Mouse (Mus musculus) stomach, embryonic 14.5 days (tissue): ENCODE data around the gene Rac2. TPM values are rescaled to one million over a fixed set of nuclear protein-coding genes. Genes with fewer than 3 reads are reported as not detected.

Experiments used
- ATAC-seq: fragments of 200-750 bp; cut with Nextera tagmentation; 2 replicates; pipeline ENCODE4 v1.8.0; 2017; ENCODE audit warnings: low read depth, moderate TSS enrichment; ENCODE audit not compliant: insufficient number of reproducible peaks, insufficient read depth, low FRiP score
- H3K27ac ChIP-seq: fragments of 300-500 bp; sonication (generic); 2 replicates; pipeline ENCODE4 v1.5.1; 2014; ENCODE audit warnings: mild to moderate bottlenecking, low read length, moderate library complexity, mixed read lengths
- H3K27me3 ChIP-seq: fragments of 300-500 bp; sonication (generic); 2 replicates; pipeline ENCODE4 v1.6.1; 2014; ENCODE audit warnings: low read length, control low read depth, mixed read lengths; ENCODE audit not compliant: control insufficient read depth, insufficient read depth
- H3K36me3 ChIP-seq: fragments of 300-500 bp; sonication (generic); 2 replicates; pipeline ENCODE4 v1.6.1; 2014; ENCODE audit warnings: mild to moderate bottlenecking, control low read depth, low read length, moderate library complexity, mixed read lengths; ENCODE audit not compliant: control insufficient read depth, insufficient read depth
- H3K4me1 ChIP-seq: fragments of 300-500 bp; sonication (generic); 2 replicates; pipeline ENCODE4 v1.6.1; 2014; ENCODE audit warnings: low read length, control low read depth, mixed read lengths; ENCODE audit not compliant: control insufficient read depth, insufficient read depth
- H3K4me2 ChIP-seq: fragments of 300-500 bp; sonication (generic); replicated peaks from 2 replicates; pipeline ENCODE4 v1.6.1; 2014; ENCODE audit warnings: low read depth, low read length, control low read depth
- H3K4me3 ChIP-seq: fragments of 300-500 bp; sonication (generic); 2 replicates; pipeline ENCODE4 v1.5.1; 2014; ENCODE audit warnings: low read depth, low read length, control low read depth
- H3K9ac ChIP-seq: fragments of 300-500 bp; sonication (generic); replicated peaks from 2 replicates; pipeline ENCODE4 v1.6.1; 2014; ENCODE audit warnings: low read depth, mild to moderate bottlenecking, control low read depth, low read length, moderate library complexity, mixed read lengths
- H3K9me3 ChIP-seq: fragments of 300-500 bp; sonication (generic); 2 replicates; pipeline ENCODE4 v1.6.1; 2016; ENCODE audit warnings: low read depth, low read length, control low read depth; ENCODE audit not compliant: control insufficient read depth
- WGBS: fragments of 180-500 bp; shearing (Covaris S2); extraction: QIAGEN DNeasy Blood & Tissue Kit; methylation state at CpG from one replicate; pipeline ENCODE4 v1.1.7; 2014; 5-methylcytosine and 5-hydroxymethylcytosine counted together
- polyA plus RNA-seq: library from polyadenylated mRNA; unstranded; fragments of >200 nt; fragmentation: Nextera tagmentation; extraction: Ambion mirVana; gene quantifications from 2 replicates; pipeline ENCODE4 v1.2.1, GENCODE M21; 2014

Rac2 gene
- polyA plus RNA-seq, 1 experiment from 2014 or later, result 9.4 TPM

- ATAC-seq, result no peak
- Histone ChIP-seq H3K36me3 (no peaks in the 10 kb centered on the region), H3K9me3 (no peaks in the 10 kb centered on the region), H3K27me3 (no peaks in the 10 kb centered on the region), H3K27ac (no peak overlapping the region), H3K4me3 (no peak overlapping the region), H3K4me2 (no peak overlapping the region), H3K9ac (no peak overlapping the region), H3K4me1 (peaks cover 6% of the 10 kb centered on the region; the same call in 1 of the 2 replicates)
- 87% methylated on average over 7 of the region's 7 CpGs for WGBS
Measured at GRCm38 (mm10) chr15:78585404-78585803, 12.8 kb upstream of the Rac2 start.

GRCm38 (mm10) chr15:78583352-78583751 is 10.8 kb upstream of the Rac2 start:
- no peaks in the 10 kb centered on the region for H3K9me3 ChIP-seq
- no peaks in the 10 kb centered on the region for H3K36me3 ChIP-seq
- no peak for ATAC-seq
- H3K4me1 ChIP-seq, result peaks cover 12% of the 10 kb centered on the region; the same call in 1 of the 2 replicates
- H3K4me2 ChIP-seq, result no peak overlapping the region
- WGBS, result 24% methylated on average over 11 of the region's 11 CpGs
- no peak overlapping the region for H3K9ac ChIP-seq
- H3K27me3 ChIP-seq, result no peaks in the 10 kb centered on the region
- H3K4me3 ChIP-seq, result no peak overlapping the region
- no peak overlapping the region for H3K27ac ChIP-seq

GRCm38 (mm10) chr15:78576284-78576810 is 3.8 kb upstream of the Rac2 start:
- WGBS, result 54% methylated on average over 4 of the region's 4 CpGs

GRCm38 (mm10) chr15:78572270-78572600 is 348 bp downstream of the Rac2 start:
- no peak overlapping the region for H3K9ac ChIP-seq

More at GRCm38 (mm10) chr15:78576284-78576810, 3.8 kb upstream of the Rac2 start:
- no peak overlapping the region for H3K27ac ChIP-seq
- no peaks in the 10 kb centered on the region for H3K27me3 ChIP-seq
- no peaks in the 10 kb centered on the region for H3K9me3 ChIP-seq
- H3K4me1 ChIP-seq, result peaks cover 12% of the 10 kb centered on the region; the same call in 1 of the 2 replicates
- no peak overlapping the region for H3K4me3 ChIP-seq
- ATAC-seq, result no peak
- H3K4me2 ChIP-seq, result no peak overlapping the region
- no peak overlapping the region for H3K9ac ChIP-seq
- H3K36me3 ChIP-seq, result no peaks in the 10 kb centered on the region

GRCm38 (mm10) chr15:78571554-78572269 is 871 bp downstream of the Rac2 start:
- H3K36me3 ChIP-seq, result no peaks in the 10 kb centered on the region
- no peak overlapping the region for H3K4me2 ChIP-seq
- no peaks in the 10 kb centered on the region for H3K4me1 ChIP-seq
- peak; percentile 53; the same call in 1 of the 2 replicates for ATAC-seq
- no peak overlapping the region for H3K27ac ChIP-seq
- H3K9me3 ChIP-seq, result no peaks in the 10 kb centered on the region
- H3K27me3 ChIP-seq, result 0 out of 2 replicates have a peak, but pooled peaks cover 2% of the 10 kb centered on the region
- H3K9ac ChIP-seq, result no peak overlapping the region
- no peak overlapping the region for H3K4me3 ChIP-seq
- WGBS, result 50% methylated on average over 16 of the region's 16 CpGs

More at GRCm38 (mm10) chr15:78572270-78572600, 348 bp downstream of the Rac2 start:
- Histone ChIP-seq H3K4me2 (no peak overlapping the region), H3K4me1 (no peaks in the 10 kb centered on the region), H3K27me3 (0 out of 2 replicates have a peak, but pooled peaks cover 2% of the 10 kb centered on the region), H3K9me3 (no peaks in the 10 kb centered on the region), H3K4me3 (no peak overlapping the region), H3K27ac (no peak overlapping the region), H3K36me3 (no peaks in the 10 kb centered on the region)
- ATAC-seq, result no peak
- WGBS, result 85% methylated on average over 5 of the region's 5 CpGs

- no peak overlapping the region for H3K9ac ChIP-seq
- 0 out of 2 replicates have a peak, but pooled peaks cover 2% of the 10 kb centered on the region for H3K27me3 ChIP-seq
- no peaks in the 10 kb centered on the region for H3K9me3 ChIP-seq
- H3K4me2 ChIP-seq, result no peak overlapping the region
- H3K4me3 ChIP-seq, result no peak overlapping the region
- no peaks in the 10 kb centered on the region for H3K4me1 ChIP-seq
- no peaks in the 10 kb centered on the region for H3K36me3 ChIP-seq
- 88% methylated on average over 5 of the region's 5 CpGs for WGBS
- no peak overlapping the region for H3K27ac ChIP-seq
- no peak for ATAC-seq
Measured at GRCm38 (mm10) chr15:78570170-78570569, 2.4 kb downstream of the Rac2 start.

- no peak overlapping the region for H3K4me2 ChIP-seq
- ATAC-seq, result no peak
- H3K4me3 ChIP-seq, result no peak overlapping the region
- WGBS, result 70% methylated on average over 9 of the region's 9 CpGs
- H3K4me1 ChIP-seq, result no peaks in the 10 kb centered on the region
- H3K27ac ChIP-seq, result no peak overlapping the region
- H3K36me3 ChIP-seq, result no peaks in the 10 kb centered on the region
- 0 out of 2 replicates have a peak, but pooled peaks cover 2% of the 10 kb centered on the region for H3K27me3 ChIP-seq
- no peaks in the 10 kb centered on the region for H3K9me3 ChIP-seq
- H3K9ac ChIP-seq, result no peak overlapping the region
Measured at GRCm38 (mm10) chr15:78567608-78568120, 4.9 kb downstream of the Rac2 start.

GRCm38 (mm10) chr15:78564764-78565435 is 7.7 kb downstream of the Rac2 start:
- no peaks in the 10 kb centered on the region for H3K36me3 ChIP-seq
- no peaks in the 10 kb centered on the region for H3K4me1 ChIP-seq
- H3K4me2 ChIP-seq, result no peak overlapping the region
- no peaks in the 10 kb centered on the region for H3K27me3 ChIP-seq
- 65% methylated on average over 11 of the region's 11 CpGs for WGBS
- no peak overlapping the region for H3K4me3 ChIP-seq
- H3K9ac ChIP-seq, result no peak overlapping the region
- no peak for ATAC-seq
- H3K9me3 ChIP-seq, result no peaks in the 10 kb centered on the region
- no peak overlapping the region for H3K27ac ChIP-seq
